Mouse (Mus musculus) G1E-ER4 (cell line): Measurements from ENCODE around the gene Cyp2d22. TPM values are rescaled to one million over a fixed set of nuclear protein-coding genes. Genes with fewer than 3 reads are reported as not detected.

Experiments used
- GATA1 ChIP-seq: IDR thresholded peaks from one replicate; pipeline ENCODE4 v1.8.0; 2012; ENCODE audit warnings: low read length, inconsistent platforms
- polyA plus RNA-seq: library from polyadenylated mRNA; stranded (reverse); fragments of >175 nt; gene quantifications from 2 replicates; pipeline ENCODE4 v1.2.3, GENCODE M21; 2012

The Cyp2d22 gene
- polyA plus RNA-seq, 1 experiment, result not detected

DNA sequence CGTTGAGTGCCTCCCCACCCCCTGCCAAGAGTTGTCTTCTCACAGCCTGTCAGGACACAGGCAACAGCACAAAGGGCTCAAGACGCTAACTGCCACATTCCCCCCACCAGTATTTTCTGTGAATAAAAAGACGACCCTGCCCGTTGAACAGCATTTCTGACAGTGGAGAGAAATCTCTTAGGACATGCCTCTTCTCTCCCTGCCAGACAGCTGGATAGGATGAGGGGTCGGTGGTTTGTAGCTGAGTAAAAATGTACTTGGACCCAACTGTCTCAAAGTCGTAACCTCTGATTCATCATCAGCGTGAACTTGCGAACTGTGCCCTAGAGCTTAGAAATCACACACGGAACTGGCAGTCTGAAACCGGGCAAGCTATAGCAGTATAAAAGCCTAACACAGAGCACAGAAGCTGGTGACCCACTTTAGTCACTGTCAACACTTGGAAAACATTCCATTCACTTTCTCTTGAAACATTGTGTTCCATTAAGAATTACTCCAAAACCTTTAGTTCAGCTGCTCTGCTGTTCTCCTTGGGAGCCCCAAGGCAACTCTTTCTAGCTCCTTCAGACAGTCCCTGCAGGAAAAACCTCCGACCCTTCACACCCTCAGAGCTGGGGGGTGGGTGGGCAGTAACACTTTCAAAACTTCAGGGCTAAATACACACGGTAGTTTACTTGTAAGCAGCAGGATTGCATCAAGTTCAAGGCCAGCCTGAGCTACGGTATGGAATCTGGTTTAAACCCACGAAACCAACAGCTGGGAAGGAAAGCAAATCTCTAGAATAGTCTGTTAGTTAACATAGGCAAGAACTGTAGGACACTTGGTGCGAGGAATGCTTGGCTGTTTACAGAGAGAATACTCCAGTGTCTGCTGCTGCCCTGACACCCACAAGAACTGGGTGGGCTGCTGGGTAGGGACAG lies 1.5 kb downstream of the Cyp2d22 start:
- TF ChIP-seq GATA1, result no peak

DNA sequence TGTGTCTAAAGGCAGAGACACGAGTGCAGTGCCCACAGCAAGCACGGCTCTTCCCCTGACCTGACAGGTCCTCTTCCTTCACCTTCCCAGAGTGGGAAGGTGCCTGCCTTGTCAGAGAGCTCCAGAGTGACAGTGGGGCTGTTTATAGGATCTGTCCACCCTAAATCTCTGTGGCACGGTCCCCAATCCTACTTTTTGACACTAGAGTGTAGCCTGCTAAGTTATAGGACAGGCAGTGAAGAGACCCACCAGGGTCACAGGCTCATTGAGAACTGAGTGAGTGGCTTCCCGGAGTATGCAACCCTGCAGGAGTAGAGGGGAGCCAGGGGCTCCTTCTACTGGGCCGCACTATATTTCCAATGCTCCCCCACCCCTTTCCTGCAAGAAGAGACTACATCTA lies 2.4 kb downstream of the Cyp2d22 start:
- no peak for TF ChIP-seq GATA1

DNA sequence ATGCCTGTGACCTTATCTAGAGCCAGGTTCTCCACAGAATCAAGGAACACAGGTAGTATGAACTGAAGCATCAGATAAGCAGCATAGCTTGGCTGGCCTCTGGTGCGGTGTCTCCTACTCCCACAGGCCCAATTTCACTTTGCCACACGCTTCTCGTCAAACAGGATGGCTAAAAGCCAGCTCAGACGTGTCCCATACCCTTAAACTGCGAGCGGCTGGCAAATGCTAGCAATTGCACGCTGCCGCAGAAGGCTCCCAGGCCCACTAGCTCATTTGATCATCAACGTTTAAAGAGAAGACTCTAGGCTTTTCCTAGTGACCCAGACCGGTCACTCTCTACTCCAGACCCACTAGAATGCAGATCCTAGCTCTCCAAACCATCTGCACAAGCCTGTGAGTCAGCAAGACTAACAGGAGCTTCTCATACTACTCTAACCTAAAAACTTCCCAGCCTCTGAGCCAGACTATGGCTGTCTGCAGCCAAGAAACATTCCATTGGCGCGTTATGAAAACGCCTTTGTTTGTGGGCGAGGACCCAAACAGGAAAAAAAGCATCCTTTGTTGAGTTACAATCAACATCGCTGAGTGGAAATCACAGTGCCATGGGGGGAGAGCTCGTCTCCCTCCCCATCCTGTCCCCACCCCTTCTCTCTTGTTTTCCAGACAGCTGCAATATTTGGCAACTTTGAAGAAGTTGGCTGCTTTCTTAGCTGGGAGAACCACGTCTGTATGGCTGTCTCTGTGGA lies 3.5 kb downstream of the Cyp2d22 start:
- TF ChIP-seq GATA1, result no peak

DNA sequence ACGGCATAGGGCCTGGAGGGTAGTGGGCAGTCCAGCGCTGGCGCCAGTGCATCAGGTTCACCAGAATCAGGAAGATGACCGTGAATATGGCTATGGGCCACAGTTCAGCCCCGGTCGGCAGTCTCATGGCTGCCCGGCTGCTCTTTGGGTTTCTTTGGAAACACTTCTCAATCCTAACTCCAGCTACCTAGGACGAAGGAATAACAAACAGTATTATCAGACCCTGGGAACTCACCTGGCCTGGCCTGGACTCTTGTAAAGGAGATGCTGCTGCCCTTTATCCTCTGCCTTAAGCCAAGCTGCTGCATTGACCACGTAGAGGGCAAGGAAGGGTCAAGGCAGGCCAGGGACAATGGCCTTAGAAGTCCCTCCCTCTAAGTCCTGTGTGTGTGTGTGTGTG lies 4.2 kb downstream of the Cyp2d22 start:
- TF ChIP-seq GATA1, result no peak

DNA sequence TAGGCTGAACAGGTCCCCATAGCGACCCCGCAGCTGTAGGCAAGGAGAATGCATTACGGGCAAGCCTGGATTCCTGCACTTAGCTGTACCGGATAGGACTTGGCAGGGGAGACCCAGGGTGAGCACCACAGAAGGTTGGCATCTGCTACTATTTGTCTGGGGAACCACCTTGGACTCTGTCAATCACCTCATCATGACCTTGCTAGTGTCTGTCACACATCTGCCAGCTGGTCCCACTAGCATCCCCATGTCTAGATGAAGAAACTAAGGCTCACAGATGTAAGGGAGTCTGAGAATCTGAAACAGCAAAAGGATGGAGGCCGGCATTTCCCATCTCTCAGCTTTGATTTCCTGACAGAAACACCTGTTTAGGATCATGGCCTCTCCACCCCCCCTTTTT lies 5.6 kb downstream of the Cyp2d22 start:
- TF ChIP-seq GATA1, result no peak

DNA sequence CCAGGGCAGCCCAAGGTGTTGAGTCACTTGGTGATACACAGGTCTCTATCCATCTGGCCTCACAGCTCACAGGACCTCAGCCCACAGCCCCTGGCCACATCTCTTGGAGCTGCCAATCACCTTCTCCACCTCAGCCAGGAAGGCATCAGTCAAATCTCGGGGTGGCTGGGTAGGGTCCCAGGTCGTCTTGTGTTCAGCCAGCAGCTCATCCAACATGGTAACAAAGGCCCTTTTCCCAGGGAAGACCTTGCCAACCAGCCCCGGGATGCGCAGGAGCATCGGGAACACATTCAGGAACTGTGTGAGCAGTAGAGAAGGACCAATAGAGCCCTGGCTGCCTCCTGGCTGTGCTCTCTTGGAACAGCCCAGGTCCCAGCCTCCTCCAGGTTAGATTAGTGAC lies 7.1 kb downstream of the Cyp2d22 start:
- no peak for TF ChIP-seq GATA1

DNA sequence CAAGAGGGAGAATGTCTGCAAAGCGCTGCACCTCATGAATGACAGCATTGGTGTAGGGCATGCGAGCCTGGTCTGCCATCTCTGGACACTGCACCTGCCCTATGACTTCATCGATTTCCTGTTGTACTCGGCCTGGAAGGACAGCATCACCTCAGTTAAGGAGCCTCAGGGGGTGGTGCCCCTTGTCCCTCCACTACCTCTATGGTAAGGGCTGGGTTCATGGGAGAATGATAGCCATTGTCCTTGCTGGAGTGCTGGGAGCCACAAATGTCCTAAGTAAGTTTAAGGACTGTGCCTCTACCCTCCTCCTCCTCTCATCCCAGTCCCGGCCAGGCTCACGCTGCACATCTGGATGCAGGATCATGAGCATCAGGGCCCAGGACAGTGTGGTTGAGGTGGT lies 7.6 kb downstream of the Cyp2d22 start:
- TF ChIP-seq GATA1, result no peak

DNA sequence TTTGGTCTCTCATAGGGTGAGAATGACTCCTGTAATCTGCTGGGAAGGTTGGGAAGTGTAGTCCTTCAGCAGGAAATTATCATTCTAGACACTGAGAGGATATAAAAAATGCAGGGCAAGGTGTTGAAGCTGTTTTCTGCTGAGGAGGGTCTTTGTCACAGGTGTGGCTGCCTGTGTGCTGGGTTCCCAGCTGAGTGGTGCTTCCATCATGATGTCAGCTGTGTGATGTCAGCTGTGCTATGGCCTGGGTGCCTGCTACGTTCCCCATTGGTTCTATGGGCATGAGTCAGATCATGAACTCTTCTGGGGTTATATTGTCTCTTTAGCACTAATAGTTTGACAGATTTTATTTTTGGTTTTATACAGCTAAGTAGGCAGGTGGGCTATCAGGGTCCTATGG lies 11.2 kb downstream of the Cyp2d22 start:
- no peak for TF ChIP-seq GATA1

DNA sequence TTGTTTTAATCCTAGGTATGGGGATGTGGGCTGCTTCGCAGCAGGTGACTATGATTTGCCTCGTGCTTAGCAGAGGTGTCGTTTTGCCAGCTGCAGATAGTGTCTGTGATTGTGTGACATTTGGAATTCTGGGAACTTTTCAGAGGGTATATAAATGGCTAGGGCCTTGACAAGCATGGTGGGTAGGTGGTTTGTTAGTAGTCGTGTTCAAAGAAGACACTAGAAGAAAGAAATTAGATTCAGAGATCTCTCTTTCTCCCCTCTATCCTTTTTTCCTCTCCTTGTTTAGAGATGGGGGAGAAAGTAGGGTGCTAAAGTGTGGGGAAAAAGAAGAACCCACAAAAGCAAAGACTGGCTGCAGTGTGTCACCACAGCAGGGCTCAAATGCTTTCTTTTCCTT lies 11.9 kb downstream of the Cyp2d22 start:
- no peak for TF ChIP-seq GATA1

DNA sequence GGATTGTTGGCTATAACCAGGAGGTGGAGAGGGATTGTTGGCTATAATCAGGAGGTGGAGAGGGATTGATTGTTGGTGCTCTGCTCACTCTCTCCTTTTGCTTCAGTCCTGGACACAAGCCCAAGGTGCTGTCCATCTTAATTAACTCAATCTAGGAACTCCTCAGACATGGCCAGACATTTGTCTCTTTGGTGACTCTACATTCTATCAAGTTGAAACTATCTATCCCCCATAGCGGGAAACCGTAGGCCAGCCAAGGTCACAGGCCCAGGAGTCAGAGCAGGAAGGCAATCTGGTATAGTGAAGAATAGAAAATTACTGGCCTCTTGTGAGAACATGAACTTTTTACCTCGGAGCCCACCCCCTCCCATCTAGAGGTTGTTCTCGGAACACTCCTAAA lies 17.8 kb downstream of the Cyp2d22 start:
- no peak for TF ChIP-seq GATA1

DNA sequence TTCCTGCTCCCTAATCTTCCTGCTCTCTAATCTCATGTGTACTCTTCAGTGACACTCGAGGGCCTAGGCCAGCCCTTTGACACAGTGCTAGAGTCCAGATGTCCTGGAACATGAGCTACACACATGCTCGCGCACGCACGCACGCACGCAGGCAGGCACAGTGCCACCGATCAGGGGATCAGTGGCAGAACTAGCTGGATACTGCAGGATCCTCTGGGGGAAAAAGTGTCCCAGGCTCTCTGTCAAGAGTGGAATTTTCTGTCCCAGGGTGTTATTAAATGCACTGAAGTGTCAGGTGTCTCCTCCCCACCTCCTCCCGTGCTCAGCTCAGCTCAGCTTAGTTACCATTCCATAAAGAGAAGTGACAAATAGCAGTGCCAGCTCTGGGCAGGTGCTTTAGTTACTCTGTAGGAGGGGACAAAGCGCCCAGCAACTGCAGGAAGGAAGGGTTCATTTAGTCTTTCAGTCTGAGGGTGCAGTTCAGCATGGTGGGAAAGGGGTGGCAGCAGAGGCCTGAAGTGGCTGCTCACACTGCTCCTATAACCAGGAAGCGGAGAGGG lies 18.5 kb downstream of the Cyp2d22 start:
- TF ChIP-seq GATA1, result no peak

DNA sequence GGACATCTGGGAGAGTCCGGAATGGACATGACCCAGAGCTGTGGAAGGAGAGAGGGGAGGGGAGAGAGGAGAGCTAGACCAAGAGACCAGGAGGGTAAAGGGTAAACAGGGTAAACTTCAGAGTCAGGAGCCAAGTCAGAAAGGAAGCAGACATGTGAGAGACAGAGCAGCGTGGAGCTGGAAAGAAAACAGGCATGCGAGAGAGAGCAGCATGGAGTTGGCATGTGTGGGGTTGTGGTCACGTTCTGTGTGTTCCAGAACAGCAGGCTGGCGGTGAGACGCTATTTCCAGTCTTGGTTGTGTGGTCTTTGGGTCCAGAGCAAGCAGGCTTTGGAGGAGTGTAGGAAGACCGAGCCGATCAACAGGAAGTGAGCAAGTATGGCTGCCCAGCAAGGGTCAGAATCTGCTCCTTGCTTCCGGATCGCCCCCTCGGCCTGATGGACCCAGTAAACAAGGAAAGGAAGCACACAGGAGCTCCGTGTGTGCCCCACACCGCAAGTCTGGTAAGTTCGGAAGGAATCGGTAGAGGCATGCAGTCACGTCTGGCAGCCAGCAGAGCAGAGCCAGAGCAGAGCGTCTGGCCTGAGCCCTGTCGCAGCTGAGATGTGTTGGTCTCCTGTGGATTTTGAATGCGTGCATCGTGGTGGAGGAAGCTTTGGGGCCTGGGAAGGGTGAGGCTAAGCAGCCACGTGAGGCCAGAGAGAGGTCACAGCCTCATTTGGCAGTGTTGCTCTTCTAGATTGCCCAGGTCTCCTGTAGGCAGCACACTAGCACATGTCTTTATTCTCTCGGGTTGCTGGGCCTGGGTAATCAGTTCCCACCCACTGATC lies 21.4 kb downstream of the Cyp2d22 start:
- TF ChIP-seq GATA1, result no peak

DNA sequence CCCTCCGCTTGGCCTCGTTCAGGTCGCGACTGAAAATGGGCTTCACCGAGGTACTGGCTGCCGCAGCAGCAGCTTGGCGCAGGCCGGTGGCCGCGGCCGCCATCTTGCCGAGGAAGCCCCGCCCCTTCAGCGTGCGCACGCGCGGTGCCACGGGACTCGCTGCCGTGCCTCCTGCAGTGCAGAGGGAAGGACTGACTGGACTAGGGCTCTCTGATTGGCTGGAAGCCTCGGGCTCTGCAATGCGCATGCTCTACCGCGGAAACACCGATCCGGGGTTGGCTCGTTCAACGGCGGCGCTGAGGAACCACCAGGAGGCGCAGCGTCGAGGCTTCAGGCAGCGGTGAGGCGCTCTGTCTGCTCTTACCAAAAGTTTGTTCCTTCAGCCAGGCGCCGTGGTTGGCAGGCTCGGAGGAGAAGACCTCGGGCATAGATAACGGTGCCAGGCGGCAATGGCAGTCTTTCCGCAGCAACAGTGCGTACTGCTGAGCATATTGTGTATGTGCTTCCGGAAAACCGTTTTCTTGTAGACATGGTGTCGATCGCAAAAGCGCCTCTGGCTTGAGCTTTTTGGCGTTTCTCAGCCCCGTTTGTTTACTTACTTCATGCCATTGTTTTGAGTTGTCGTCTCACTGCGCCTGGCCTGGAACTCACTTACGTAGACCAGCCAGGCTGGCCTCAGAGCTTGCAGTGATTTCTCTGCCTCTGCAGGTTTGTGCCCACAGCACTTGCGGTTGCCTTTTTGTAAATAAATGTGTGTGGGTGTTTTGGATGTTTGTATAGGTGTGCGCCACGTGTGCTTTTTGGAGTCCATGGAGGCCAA lies 25.7 kb downstream of the Cyp2d22 start, which contains the start of gene Ndufa6:
Gene Ndufa6 (minus strand): TSS at position 197 of the 820 bp plus-strand sequence.
- TF ChIP-seq GATA1, result no peak

DNA sequence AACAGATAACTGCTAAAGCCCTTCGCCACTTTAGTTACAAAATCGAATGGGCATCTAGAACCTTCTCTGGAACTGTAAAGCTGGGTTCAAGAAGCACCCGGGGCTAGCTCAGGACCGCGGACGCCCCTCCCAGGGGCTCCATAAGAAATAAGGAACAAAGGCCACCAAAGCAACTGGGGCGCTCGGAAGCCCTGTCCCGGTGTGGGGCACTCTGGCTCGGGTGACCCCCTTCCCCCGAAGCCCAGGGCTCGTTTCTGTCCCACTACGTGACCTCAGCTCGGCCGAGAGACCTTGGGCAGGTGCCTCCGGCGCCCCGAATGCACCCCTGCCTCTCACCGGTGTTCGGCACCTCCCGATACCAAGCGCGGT lies 26.3 kb downstream of the Cyp2d22 start:
- no peak for TF ChIP-seq GATA1
